Mouse (Mus musculus): Measurements from ENCODE around the gene Tmem121b. TPM values are rescaled to one million over a fixed set of nuclear protein-coding genes. Genes with fewer than 3 reads are reported as not detected.

Tmem121b gene
- total RNA-seq, 1 experiment: 0.09 TPM

GRCm38 (mm10) chr6:120516422-120516821 is 22.8 kb upstream of the Tmem121b start:
- no peaks in the 10 kb centered on the region for H3K9me3 ChIP-seq (ENCODE audit: control insufficient read depth, insufficient read depth, low read depth, low read length)
- DNase-seq (ENCODE audit: low read depth, low spot score): no peak
- in situ Hi-C loops (cut with MboI; ENCODE audit: low sequenced_read_pairs in 2 of 2, unreplicated experiment in 2 of 2): no loop called here
- H3K27ac ChIP-seq (ENCODE audit: insufficient read depth, low read depth, low read length, poor library complexity, severe bottlenecking): no peak overlapping the region
- H3K4me3 ChIP-seq (ENCODE audit: insufficient read depth in 1 of 2, low read depth in 1 of 2, low read length in 2 of 2, poor library complexity in 1 of 2, severe bottlenecking in 1 of 2): no peak overlapping the region
- TF ChIP-seq CHD2 (IDR thresholded peaks at IDR 0.05; ENCODE audit: low read depth, low read length): no peak
- no peak for TF ChIP-seq MAFK (IDR thresholded peaks at IDR 0.05; ENCODE audit: insufficient read depth, low read depth, low read length)
- no peak for TF ChIP-seq HCFC1 (IDR thresholded peaks at IDR 0.05; ENCODE audit: borderline replicate concordance, insufficient read depth, low read length)
- TF ChIP-seq ZC3H11A (IDR thresholded peaks at IDR 0.05; ENCODE audit: borderline replicate concordance, low read depth, low read length): no peak
- TF ChIP-seq ZNF384 (IDR thresholded peaks at IDR 0.05; ENCODE audit: low read depth, low read length): no peak
- no peak overlapping the region for H3K9ac ChIP-seq (ENCODE audit: insufficient read depth, low read depth, low read length, poor library complexity, severe bottlenecking)
- H3K4me1 ChIP-seq (ENCODE audit: control insufficient read depth in 2 of 2, insufficient read depth in 2 of 2, low read length in 2 of 2, poor library complexity in 1 of 2): peaks cover 0 to 4% of the 10 kb centered on the region in 2 experiments; a peak in 1 of 4 replicates
- H3K36me3 ChIP-seq (ENCODE audit: control insufficient read depth, insufficient read depth, low read length, poor library complexity, severe bottlenecking): peaks cover 16% of the 10 kb centered on the region; the same call in 1 of the 2 replicates

- H3K4me1 ChIP-seq (ENCODE audit: control insufficient read depth in 2 of 2, insufficient read depth in 2 of 2, low read length in 2 of 2, poor library complexity in 1 of 2): peaks cover 3 to 24% of the 10 kb centered on the region in 2 experiments
- H3K9ac ChIP-seq (ENCODE audit: insufficient read depth, low read depth, low read length, poor library complexity, severe bottlenecking): no peak overlapping the region
- DNase-seq (ENCODE audit: low read depth, low spot score): peak; percentile 66
- TF ChIP-seq CHD2 (IDR thresholded peaks at IDR 0.05; ENCODE audit: low read depth, low read length) (no peak), HCFC1 (IDR thresholded peaks at IDR 0.05; ENCODE audit: borderline replicate concordance, insufficient read depth, low read length) (no peak), ZNF384 (IDR thresholded peaks at IDR 0.05; ENCODE audit: low read depth, low read length) (no peak), MAFK (IDR thresholded peaks at IDR 0.05; ENCODE audit: insufficient read depth, low read depth, low read length) (no peak), ZC3H11A (IDR thresholded peaks at IDR 0.05; ENCODE audit: borderline replicate concordance, low read depth, low read length) (no peak)
- in situ Hi-C loops (cut with MboI; ENCODE audit: low sequenced_read_pairs in 2 of 2, unreplicated experiment in 2 of 2): no loop called here
- peaks cover 17% of the 10 kb centered on the region; the same call in 1 of the 2 replicates for H3K36me3 ChIP-seq (ENCODE audit: control insufficient read depth, insufficient read depth, low read length, poor library complexity, severe bottlenecking)
- peak overlapping the region; percentile 20 for H3K27ac ChIP-seq (ENCODE audit: insufficient read depth, low read depth, low read length, poor library complexity, severe bottlenecking)
- no peaks in the 10 kb centered on the region for H3K9me3 ChIP-seq (ENCODE audit: control insufficient read depth, insufficient read depth, low read depth, low read length)
- H3K4me3 ChIP-seq (ENCODE audit: insufficient read depth in 1 of 2, low read depth in 1 of 2, low read length in 2 of 2, poor library complexity in 1 of 2, severe bottlenecking in 1 of 2): no peak overlapping the region
Measured at GRCm38 (mm10) chr6:120511212-120511611, 17.6 kb upstream of the Tmem121b start.

- no peak for TF ChIP-seq ZNF384 (IDR thresholded peaks at IDR 0.05; ENCODE audit: low read depth, low read length)
- TF ChIP-seq MAFK (IDR thresholded peaks at IDR 0.05; ENCODE audit: insufficient read depth, low read depth, low read length): no peak
- TF ChIP-seq CHD2 (IDR thresholded peaks at IDR 0.05; ENCODE audit: low read depth, low read length): no peak
- TF ChIP-seq HCFC1 (IDR thresholded peaks at IDR 0.05; ENCODE audit: borderline replicate concordance, insufficient read depth, low read length): no peak
- no peak for TF ChIP-seq ZC3H11A (IDR thresholded peaks at IDR 0.05; ENCODE audit: borderline replicate concordance, low read depth, low read length)
Measured at GRCm38 (mm10) chr6:120510425-120510824, 16.8 kb upstream of the Tmem121b start.

GRCm38 (mm10) chr6:120509975-120510374 is 16.4 kb upstream of the Tmem121b start:
- H3K36me3 ChIP-seq (ENCODE audit: control insufficient read depth, insufficient read depth, low read length, poor library complexity, severe bottlenecking): peaks cover 17% of the 10 kb centered on the region; the same call in 1 of the 2 replicates
- TF ChIP-seq CHD2 (IDR thresholded peaks at IDR 0.05; ENCODE audit: low read depth, low read length) (no peak), MAFK (IDR thresholded peaks at IDR 0.05; ENCODE audit: insufficient read depth, low read depth, low read length) (no peak), ZC3H11A (IDR thresholded peaks at IDR 0.05; ENCODE audit: borderline replicate concordance, low read depth, low read length) (no peak), HCFC1 (IDR thresholded peaks at IDR 0.05; ENCODE audit: borderline replicate concordance, insufficient read depth, low read length) (no peak), ZNF384 (IDR thresholded peaks at IDR 0.05; ENCODE audit: low read depth, low read length) (no peak)
- no peak overlapping the region for H3K9ac ChIP-seq (ENCODE audit: insufficient read depth, low read depth, low read length, poor library complexity, severe bottlenecking)
- H3K4me1 ChIP-seq (ENCODE audit: control insufficient read depth in 2 of 2, insufficient read depth in 2 of 2, low read length in 2 of 2, poor library complexity in 1 of 2): peaks cover 3 to 24% of the 10 kb centered on the region in 2 experiments
- DNase-seq (ENCODE audit: low read depth, low spot score): no peak
- in situ Hi-C loops (cut with MboI; ENCODE audit: low sequenced_read_pairs in 2 of 2, unreplicated experiment in 2 of 2): no loop called here
- H3K27ac ChIP-seq (ENCODE audit: insufficient read depth, low read depth, low read length, poor library complexity, severe bottlenecking): no peak overlapping the region
- no peaks in the 10 kb centered on the region for H3K9me3 ChIP-seq (ENCODE audit: control insufficient read depth, insufficient read depth, low read depth, low read length)
- no peak overlapping the region for H3K4me3 ChIP-seq (ENCODE audit: insufficient read depth in 1 of 2, low read depth in 1 of 2, low read length in 2 of 2, poor library complexity in 1 of 2, severe bottlenecking in 1 of 2)

More at GRCm38 (mm10) chr6:120510425-120510824, 16.8 kb upstream of the Tmem121b start:
- DNase-seq (ENCODE audit: low read depth, low spot score): no peak
- Histone ChIP-seq H3K4me3 (ENCODE audit: insufficient read depth in 1 of 2, low read depth in 1 of 2, low read length in 2 of 2, poor library complexity in 1 of 2, severe bottlenecking in 1 of 2) (no peak overlapping the region), H3K9ac (ENCODE audit: insufficient read depth, low read depth, low read length, poor library complexity, severe bottlenecking) (no peak overlapping the region), H3K36me3 (ENCODE audit: control insufficient read depth, insufficient read depth, low read length, poor library complexity, severe bottlenecking) (peaks cover 17% of the 10 kb centered on the region; the same call in 1 of the 2 replicates), H3K4me1 (ENCODE audit: control insufficient read depth in 2 of 2, insufficient read depth in 2 of 2, low read length in 2 of 2, poor library complexity in 1 of 2) (peaks cover 3 to 24% of the 10 kb centered on the region in 2 experiments), H3K27ac (ENCODE audit: insufficient read depth, low read depth, low read length, poor library complexity, severe bottlenecking) (no peak overlapping the region), H3K9me3 (ENCODE audit: control insufficient read depth, insufficient read depth, low read depth, low read length) (no peaks in the 10 kb centered on the region)
- in situ Hi-C loops (cut with MboI; ENCODE audit: low sequenced_read_pairs in 2 of 2, unreplicated experiment in 2 of 2): no loop called here

All from ES-E14 (cell line).